Mouse (Mus musculus): ENCODE measurements around the gene Syngap1.
"Not testable (repeated sequence)": the region's sequence is repeated elsewhere in the genome, so short reads cannot be mapped to it uniquely, and the experiment has no call there.

The Syngap1 gene

GRCm38 (mm10) chr17:26956309-26956708 lies 15.3 kb downstream of the Syngap1 start:
- no peak for DNase-seq (ENCODE audit: low spot score)

- DNase-seq (ENCODE audit: low spot score) = no peak
Observed at GRCm38 (mm10) chr17:26956895-26957294, 15.8 kb downstream of the Syngap1 start.

- no peak for DNase-seq (ENCODE audit: low spot score)
Observed at GRCm38 (mm10) chr17:26957872-26958271, 16.8 kb downstream of the Syngap1 start.

GRCm38 (mm10) chr17:26958880-26959279 lies 17.8 kb downstream of the Syngap1 start:
- DNase-seq (ENCODE audit: low spot score) = no peak

GRCm38 (mm10) chr17:26959815-26960214 lies 18.8 kb downstream of the Syngap1 start:
- DNase-seq (ENCODE audit: low spot score) = no peak

- no peak for DNase-seq (ENCODE audit: low spot score)
Observed at GRCm38 (mm10) chr17:26961572-26962240, 20.7 kb downstream of the Syngap1 start.

- no peak for DNase-seq (ENCODE audit: low spot score)
Observed at GRCm38 (mm10) chr17:26966993-26967392, 25.9 kb downstream of the Syngap1 start.

GRCm38 (mm10) chr17:26967477-26967876 lies 26.4 kb downstream of the Syngap1 start:
- DNase-seq (ENCODE audit: low spot score) = no peak

- no peak for DNase-seq (ENCODE audit: low spot score)
Observed at GRCm38 (mm10) chr17:26968200-26968611, 27.2 kb downstream of the Syngap1 start.

- DNase-seq (ENCODE audit: low spot score) = no peak
Observed at GRCm38 (mm10) chr17:26969257-26969656, 28.2 kb downstream of the Syngap1 start.

- no peak for DNase-seq (ENCODE audit: low spot score)
Observed at GRCm38 (mm10) chr17:26970221-26970620, 29.2 kb downstream of the Syngap1 start.

- DNase-seq (ENCODE audit: low spot score) = no peak
Observed at GRCm38 (mm10) chr17:26971247-26971905, 30.3 kb downstream of the Syngap1 start.

GRCm38 (mm10) chr17:26972107-26972506 lies 31.1 kb downstream of the Syngap1 start:
- no peak for DNase-seq (ENCODE audit: low spot score)

- DNase-seq (ENCODE audit: low spot score) = peak; percentile 94
Observed at GRCm38 (mm10) chr17:26972703-26973574, 31.9 kb downstream of the Syngap1 start, which contains the start of gene Zbtb9. Zbtb9 (plus strand) TSS chr17:26973167.

GRCm38 (mm10) chr17:26974547-26974946 lies 33.5 kb downstream of the Syngap1 start:
- DNase-seq (ENCODE audit: low spot score) = no peak

GRCm38 (mm10) chr17:26975415-26975814 lies 34.4 kb downstream of the Syngap1 start:
- DNase-seq (ENCODE audit: low spot score) = no peak

GRCm38 (mm10) chr17:26977354-26977753 lies 36.3 kb downstream of the Syngap1 start:
- DNase-seq (ENCODE audit: low spot score) = not testable (repeated sequence)

GRCm38 (mm10) chr17:26979426-26979825 lies 38.4 kb downstream of the Syngap1 start:
- no peak for DNase-seq (ENCODE audit: low spot score)

GRCm38 (mm10) chr17:26981050-26981449 lies 40.0 kb downstream of the Syngap1 start:
- DNase-seq (ENCODE audit: low spot score) = no peak

GRCm38 (mm10) chr17:26983382-26983781 lies 42.3 kb downstream of the Syngap1 start:
- no peak for DNase-seq (ENCODE audit: low spot score)

- no peak for DNase-seq (ENCODE audit: low spot score)
Observed at GRCm38 (mm10) chr17:26985503-26986179, 44.6 kb downstream of the Syngap1 start.

- DNase-seq (ENCODE audit: low spot score) = no peak
Observed at GRCm38 (mm10) chr17:26990521-26990920, 49.5 kb downstream of the Syngap1 start.
